Mouse (Mus musculus): ENCODE measurements around the gene Thyn1. TPM values are rescaled to one million over a fixed set of nuclear protein-coding genes. Genes with fewer than 3 reads are reported as not detected.
A peak's percentile ranks its signal among the peaks of the same experiment; 100 is the strongest.

Gene Thyn1
- polyA plus RNA-seq, 1 experiment: 9.4 TPM

DNA sequence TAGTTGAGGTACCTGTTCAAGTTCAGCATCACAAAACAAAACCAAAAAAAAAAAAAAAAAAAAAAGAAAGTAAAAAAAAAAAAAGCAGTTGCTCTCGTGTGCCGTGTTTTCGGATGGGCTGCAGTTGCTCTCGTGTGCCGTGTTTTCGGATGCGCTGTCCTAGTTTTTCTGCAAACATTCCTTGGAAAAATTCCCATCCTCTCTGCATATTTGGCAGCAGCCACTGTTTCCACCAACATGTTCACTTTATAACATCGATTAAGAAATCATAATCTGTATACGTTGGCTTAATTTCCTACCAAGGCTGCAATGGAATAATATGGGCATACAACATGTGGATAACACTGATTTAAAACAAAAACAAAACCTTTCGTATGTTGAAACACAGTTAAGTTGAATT lies 6.4 kb upstream of the Thyn1 start:
- 93% methylated on average over 10 of the region's 10 CpGs for WGBS
- no peak for TF ChIP-seq CTCF (IDR thresholded peaks at IDR 0.05; ENCODE audit: borderline replicate concordance, control insufficient read depth, extremely low read depth, insufficient read depth, low read length, poor library complexity)
- no peak for TF ChIP-seq POLR2A (IDR thresholded peaks at IDR 0.05; ENCODE audit: control insufficient read depth, extremely low read depth, insufficient read depth, low read length, poor library complexity)
- no peaks in the 10 kb centered on the region for H3K27me3 ChIP-seq (ENCODE audit: control insufficient read depth, insufficient read depth, low read length)
- peaks cover 14% of the 10 kb centered on the region for H3K36me3 ChIP-seq (ENCODE audit: control insufficient read depth, insufficient read depth, low read length)
- H3K27ac ChIP-seq (ENCODE audit: control insufficient read depth, insufficient read depth, low read length): no peak overlapping the region
- no peak overlapping the region for H3K4me3 ChIP-seq (ENCODE audit: control insufficient read depth, insufficient read depth, low read length)
- H3K4me1 ChIP-seq (replicated peaks; ENCODE audit: control insufficient read depth, insufficient read depth, low read length): no peaks in the 10 kb centered on the region
- DNase-seq: no peak

GRCm38 (mm10) chr9:26993900-26994299 lies 5.6 kb upstream of the Thyn1 start:
- no peaks in the 10 kb centered on the region for H3K27me3 ChIP-seq (ENCODE audit: control insufficient read depth, insufficient read depth, low read length)
- WGBS: 90% methylated on average over 3 of the region's 3 CpGs
- no peaks in the 10 kb centered on the region for H3K4me1 ChIP-seq (replicated peaks; ENCODE audit: control insufficient read depth, insufficient read depth, low read length)
- no peak overlapping the region for H3K4me3 ChIP-seq (ENCODE audit: control insufficient read depth, insufficient read depth, low read length)
- peaks cover 14% of the 10 kb centered on the region for H3K36me3 ChIP-seq (ENCODE audit: control insufficient read depth, insufficient read depth, low read length)
- DNase-seq: no peak
- TF ChIP-seq POLR2A (IDR thresholded peaks at IDR 0.05; ENCODE audit: control insufficient read depth, extremely low read depth, insufficient read depth, low read length, poor library complexity) (no peak), CTCF (IDR thresholded peaks at IDR 0.05; ENCODE audit: borderline replicate concordance, control insufficient read depth, extremely low read depth, insufficient read depth, low read length, poor library complexity) (no peak)
- no peak overlapping the region for H3K27ac ChIP-seq (ENCODE audit: control insufficient read depth, insufficient read depth, low read length)

DNA sequence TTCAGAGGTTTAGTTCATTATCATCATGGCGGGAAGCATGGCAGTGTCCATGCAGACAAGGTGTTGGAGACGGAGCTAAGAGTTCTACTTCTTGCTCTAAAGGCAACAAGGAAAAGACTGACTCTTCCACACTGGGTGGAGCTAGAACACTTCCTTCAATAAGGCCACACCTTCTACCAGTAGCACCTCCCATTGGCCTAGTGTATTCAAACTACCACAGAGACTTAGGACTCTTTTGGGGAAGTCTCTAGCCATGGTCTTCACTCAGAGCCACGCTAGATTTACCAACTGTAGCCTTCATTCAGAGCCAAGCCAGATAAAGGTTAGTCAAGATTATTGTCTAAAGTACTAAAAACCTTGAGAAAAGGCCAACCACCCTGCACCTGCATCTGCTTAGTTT lies 2.4 kb upstream of the Thyn1 start:
- WGBS: 83% methylated on average over 3 of the region's 3 CpGs
- H3K4me1 ChIP-seq (replicated peaks; ENCODE audit: control insufficient read depth, insufficient read depth, low read length): no peaks in the 10 kb centered on the region
- no peak overlapping the region for H3K27ac ChIP-seq (ENCODE audit: control insufficient read depth, insufficient read depth, low read length)
- no peak for TF ChIP-seq CTCF (IDR thresholded peaks at IDR 0.05; ENCODE audit: borderline replicate concordance, control insufficient read depth, extremely low read depth, insufficient read depth, low read length, poor library complexity)
- TF ChIP-seq POLR2A (IDR thresholded peaks at IDR 0.05; ENCODE audit: control insufficient read depth, extremely low read depth, insufficient read depth, low read length, poor library complexity): no peak
- no peak for DNase-seq
- no peak overlapping the region for H3K4me3 ChIP-seq (ENCODE audit: control insufficient read depth, insufficient read depth, low read length)
- no peaks in the 10 kb centered on the region for H3K27me3 ChIP-seq (ENCODE audit: control insufficient read depth, insufficient read depth, low read length)
- no peaks in the 10 kb centered on the region for H3K36me3 ChIP-seq (ENCODE audit: control insufficient read depth, insufficient read depth, low read length)

DNA sequence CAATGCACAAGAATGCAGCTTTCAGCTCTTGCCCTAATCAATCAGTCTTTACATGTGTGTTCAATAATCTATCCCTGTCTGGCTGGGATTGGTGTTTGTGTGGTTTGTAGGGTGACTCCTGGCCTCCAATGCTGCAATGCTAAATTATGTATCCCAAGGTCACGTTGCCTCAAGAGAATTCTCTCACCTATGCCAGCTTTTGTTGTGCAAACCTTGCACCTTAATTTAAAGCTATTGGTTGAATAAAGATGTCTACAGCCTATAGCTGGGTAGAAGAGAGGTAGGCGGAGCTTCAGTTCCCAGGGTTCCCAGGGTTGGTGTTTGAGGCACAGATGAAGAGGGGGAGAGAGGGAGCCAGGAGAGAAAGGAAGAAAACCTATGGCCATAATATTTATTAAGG lies 2.0 kb upstream of the Thyn1 start:
- TF ChIP-seq POLR2A (IDR thresholded peaks at IDR 0.05; ENCODE audit: control insufficient read depth, extremely low read depth, insufficient read depth, low read length, poor library complexity): no peak
- Histone ChIP-seq H3K4me1 (replicated peaks; ENCODE audit: control insufficient read depth, insufficient read depth, low read length) (no peaks in the 10 kb centered on the region), H3K27ac (ENCODE audit: control insufficient read depth, insufficient read depth, low read length) (no peak overlapping the region), H3K4me3 (ENCODE audit: control insufficient read depth, insufficient read depth, low read length) (no peak overlapping the region), H3K36me3 (ENCODE audit: control insufficient read depth, insufficient read depth, low read length) (no peaks in the 10 kb centered on the region), H3K27me3 (ENCODE audit: control insufficient read depth, insufficient read depth, low read length) (no peaks in the 10 kb centered on the region)
- no peak for DNase-seq
- 92% methylated on average over 2 of the region's 2 CpGs for WGBS

DNA sequence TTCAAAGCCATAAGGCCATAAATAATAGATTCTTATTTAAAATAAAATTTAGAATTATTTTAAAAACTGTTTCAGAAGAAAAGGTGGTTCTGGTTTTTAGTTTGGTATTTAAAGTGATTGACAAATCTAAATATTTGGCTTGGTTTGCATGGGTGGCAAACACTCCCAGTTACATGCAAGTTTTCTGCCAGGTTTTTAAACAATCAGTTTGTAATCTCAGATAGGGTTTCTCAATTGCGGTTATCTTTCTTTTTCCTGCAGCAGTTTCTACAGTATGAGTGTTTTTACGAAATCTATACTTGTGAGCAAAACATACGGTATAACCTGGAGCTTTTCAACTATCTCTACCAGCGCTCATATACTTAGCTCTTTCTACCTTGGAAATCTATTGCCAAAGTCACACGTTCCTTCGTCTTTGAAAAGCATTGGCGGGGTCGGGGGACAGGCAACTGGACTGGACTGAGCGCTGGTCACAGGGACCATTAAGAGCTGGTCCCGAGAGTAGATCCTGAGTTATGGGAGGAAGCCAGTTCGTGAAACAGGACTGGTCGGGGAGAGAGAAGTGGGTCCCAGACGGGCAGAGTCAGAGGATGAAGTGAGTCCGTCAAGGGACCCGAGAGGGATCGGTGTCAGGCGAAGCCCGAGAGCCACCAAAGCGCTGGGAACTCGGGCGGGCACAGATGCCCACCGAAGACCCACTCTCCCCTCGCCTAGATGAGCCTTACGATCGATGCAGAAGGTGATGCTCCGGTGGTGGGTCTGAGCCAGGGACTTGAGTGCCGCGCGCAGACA lies 645 bp upstream of the Thyn1 start:
- under 1% methylated on average over 29 of the region's 29 CpGs for WGBS
- no peak for DNase-seq
- Histone ChIP-seq H3K4me1 (replicated peaks; ENCODE audit: control insufficient read depth, insufficient read depth, low read length) (no peaks in the 10 kb centered on the region), H3K27ac (ENCODE audit: control insufficient read depth, insufficient read depth, low read length) (no peak overlapping the region), H3K27me3 (ENCODE audit: control insufficient read depth, insufficient read depth, low read length) (no peaks in the 10 kb centered on the region), H3K4me3 (ENCODE audit: control insufficient read depth, insufficient read depth, low read length) (peak overlapping the region; percentile 83), H3K36me3 (ENCODE audit: control insufficient read depth, insufficient read depth, low read length) (0 out of 2 replicates have a peak, but pooled peaks cover 4% of the 10 kb centered on the region)
- no peak for TF ChIP-seq CTCF (IDR thresholded peaks at IDR 0.05; ENCODE audit: borderline replicate concordance, control insufficient read depth, extremely low read depth, insufficient read depth, low read length, poor library complexity)

DNA sequence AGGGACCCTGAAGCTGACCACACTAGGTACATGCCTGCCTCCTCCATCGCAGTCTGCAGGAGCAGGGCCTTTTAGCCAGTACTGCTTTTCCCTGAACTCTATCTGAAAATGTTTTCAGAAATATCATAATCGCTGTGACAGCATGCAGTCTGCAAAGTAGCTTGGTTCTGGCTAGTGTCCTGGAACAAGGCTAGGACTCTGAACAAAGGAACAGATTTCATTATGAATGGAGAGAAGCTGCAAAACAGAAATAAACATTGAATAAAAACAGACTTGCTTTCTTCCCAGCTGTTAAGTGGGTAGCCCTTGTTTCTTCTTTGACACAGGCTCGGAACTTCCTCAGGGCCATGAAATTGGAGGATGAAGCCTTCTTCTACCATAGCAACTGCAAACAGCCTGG lies 5.7 kb downstream of the Thyn1 start:
- Histone ChIP-seq H3K36me3 (ENCODE audit: control insufficient read depth, insufficient read depth, low read length) (peaks cover 61% of the 10 kb centered on the region), H3K4me3 (ENCODE audit: control insufficient read depth, insufficient read depth, low read length) (no peak overlapping the region), H3K27ac (ENCODE audit: control insufficient read depth, insufficient read depth, low read length) (no peak overlapping the region), H3K27me3 (ENCODE audit: control insufficient read depth, insufficient read depth, low read length) (no peaks in the 10 kb centered on the region), H3K4me1 (replicated peaks; ENCODE audit: control insufficient read depth, insufficient read depth, low read length) (no peaks in the 10 kb centered on the region)
- WGBS: 96% methylated on average over 3 of the region's 3 CpGs
- no peak for DNase-seq
- TF ChIP-seq CTCF (IDR thresholded peaks at IDR 0.05; ENCODE audit: borderline replicate concordance, control insufficient read depth, extremely low read depth, insufficient read depth, low read length, poor library complexity) (no peak), POLR2A (IDR thresholded peaks at IDR 0.05; ENCODE audit: control insufficient read depth, extremely low read depth, insufficient read depth, low read length, poor library complexity) (no peak)

DNA sequence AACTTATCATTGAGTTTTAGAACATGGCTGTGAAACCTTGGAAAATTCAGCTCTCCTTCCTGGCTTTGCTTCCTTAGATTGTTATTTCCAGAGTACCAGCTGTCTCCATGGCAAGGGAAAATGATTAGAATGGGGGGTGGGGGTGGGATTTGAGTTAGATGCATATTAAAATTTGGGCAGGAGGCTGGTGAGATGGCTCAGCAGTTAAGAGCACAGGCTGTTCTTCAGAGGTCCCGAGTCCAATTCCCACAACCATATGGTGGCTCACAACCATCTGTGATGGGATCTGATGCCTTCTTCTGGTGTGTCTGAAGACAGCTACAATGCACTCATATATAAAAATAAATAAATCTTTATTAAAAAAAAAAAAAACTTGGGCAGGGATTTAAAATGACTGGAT lies 6.4 kb downstream of the Thyn1 start:
- TF ChIP-seq POLR2A (IDR thresholded peaks at IDR 0.05; ENCODE audit: control insufficient read depth, extremely low read depth, insufficient read depth, low read length, poor library complexity): no peak
- TF ChIP-seq CTCF (IDR thresholded peaks at IDR 0.05; ENCODE audit: borderline replicate concordance, control insufficient read depth, extremely low read depth, insufficient read depth, low read length, poor library complexity): no peak
- no peak overlapping the region for H3K27ac ChIP-seq (ENCODE audit: control insufficient read depth, insufficient read depth, low read length)
- DNase-seq: no peak
- no peaks in the 10 kb centered on the region for H3K4me1 ChIP-seq (replicated peaks; ENCODE audit: control insufficient read depth, insufficient read depth, low read length)
- peaks cover 67% of the 10 kb centered on the region for H3K36me3 ChIP-seq (ENCODE audit: control insufficient read depth, insufficient read depth, low read length)
- no peaks in the 10 kb centered on the region for H3K27me3 ChIP-seq (ENCODE audit: control insufficient read depth, insufficient read depth, low read length)
- WGBS: 97% methylated on average over 1 of the region's 1 CpGs
- no peak overlapping the region for H3K4me3 ChIP-seq (ENCODE audit: control insufficient read depth, insufficient read depth, low read length)

Data from thymus, adult 2 months (tissue).